Mouse (Mus musculus) E14TG2a.4 (cell line): ENCODE measurements at regions not wholly inside any gene's neighbourhood (a gene's known extent, or its start where the extent isn't known, plus 50 kb on each side); places are given as distances from the start of the nearest gene placed in this dataset.
"Not testable (repeated sequence)": the region's sequence is repeated elsewhere in the genome, so short reads cannot be mapped to it uniquely, and the experiment has no call there.

ENCODE experiments used
- H3K27me3 ChIP-seq: 2 replicates; pipeline ENCODE4 v1.6.1; 2014; ENCODE audit warnings: low read length, control low read depth; ENCODE audit not compliant: insufficient read depth
- H3K36me3 ChIP-seq: 2 replicates; pipeline ENCODE4 v1.6.1; 2014; ENCODE audit warnings: low read length, control low read depth; ENCODE audit not compliant: insufficient read depth
- H3K4me1 ChIP-seq: replicated peaks from 2 replicates; pipeline ENCODE4 v1.6.1; 2014; ENCODE audit warnings: low read depth, low read length, control low read depth
- H3K4me3 ChIP-seq: replicated peaks from 2 replicates; pipeline ENCODE4 v1.5.1; 2014; ENCODE audit warnings: mild to moderate bottlenecking, low read length
- H3K9me3 ChIP-seq: 2 replicates; pipeline ENCODE4 v1.6.1; 2014; ENCODE audit warnings: low read length, control low read depth
- CTCF ChIP-seq: conservative IDR thresholded peaks from 2 replicates; pipeline ENCODE4 v1.5.1; 2014; ENCODE audit warnings: low read length
- NANOG ChIP-seq: IDR thresholded peaks from 2 replicates; pipeline ENCODE4 v1.6.1; 2014; ENCODE audit warnings: borderline replicate concordance, low read length, mixed read lengths
- POU5F1 ChIP-seq: IDR thresholded peaks from 2 replicates; pipeline ENCODE4 v1.6.1; 2014; ENCODE audit warnings: low read length, borderline replicate concordance

GRCm38 (mm10) chr4:53262466-53262865 lies 102.8 kb upstream of the Abca1 start:
- Histone ChIP-seq H3K9me3 (no peaks in the 10 kb centered on the region), H3K4me1 (no peaks in the 10 kb centered on the region; the same call in 1 of the 2 replicates), H3K36me3 (no peaks in the 10 kb centered on the region), H3K4me3 (no peak overlapping the region), H3K27me3 (no peaks in the 10 kb centered on the region; the same call in 1 of the 2 replicates)
- TF ChIP-seq NANOG (no peak), POU5F1 (no peak), CTCF (no peak)

GRCm38 (mm10) chr4:53261556-53262140 lies 102.0 kb upstream of the Abca1 start:
- no peak overlapping the region for H3K4me3 ChIP-seq
- TF ChIP-seq CTCF (no peak), NANOG (no peak), POU5F1 (no peak)
- no peaks in the 10 kb centered on the region for H3K9me3 ChIP-seq
- H3K4me1 ChIP-seq, result no peaks in the 10 kb centered on the region; the same call in 1 of the 2 replicates
- no peaks in the 10 kb centered on the region; the same call in 1 of the 2 replicates for H3K27me3 ChIP-seq
- H3K36me3 ChIP-seq, result no peaks in the 10 kb centered on the region

GRCm38 (mm10) chr4:53258975-53259374 lies 99.3 kb upstream of the Abca1 start:
- no peaks in the 10 kb centered on the region for H3K9me3 ChIP-seq
- H3K4me3 ChIP-seq, result no peak overlapping the region
- H3K27me3 ChIP-seq, result no peaks in the 10 kb centered on the region; the same call in 1 of the 2 replicates
- TF ChIP-seq NANOG, result no peak
- TF ChIP-seq POU5F1, result no peak
- TF ChIP-seq CTCF, result no peak
- no peaks in the 10 kb centered on the region for H3K36me3 ChIP-seq
- peaks cover 3% of the 10 kb centered on the region for H3K4me1 ChIP-seq

- H3K27me3 ChIP-seq, result no peaks in the 10 kb centered on the region; the same call in 1 of the 2 replicates
- no peak for TF ChIP-seq NANOG
- TF ChIP-seq CTCF, result no peak
- TF ChIP-seq POU5F1, result no peak
- no peaks in the 10 kb centered on the region for H3K9me3 ChIP-seq
- peaks cover 8% of the 10 kb centered on the region for H3K4me1 ChIP-seq
- H3K4me3 ChIP-seq, result no peak overlapping the region
- no peaks in the 10 kb centered on the region for H3K36me3 ChIP-seq
Measured at GRCm38 (mm10) chr4:53256996-53257395, 97.3 kb upstream of the Abca1 start.

GRCm38 (mm10) chr4:53254483-53254882 lies 94.8 kb upstream of the Abca1 start:
- H3K4me1 ChIP-seq, result peaks cover 8% of the 10 kb centered on the region
- no peak for TF ChIP-seq CTCF
- no peak for TF ChIP-seq NANOG
- TF ChIP-seq POU5F1, result no peak
- H3K36me3 ChIP-seq, result no peaks in the 10 kb centered on the region
- no peaks in the 10 kb centered on the region for H3K27me3 ChIP-seq
- H3K9me3 ChIP-seq, result no peaks in the 10 kb centered on the region
- no peak overlapping the region for H3K4me3 ChIP-seq

- Histone ChIP-seq H3K9me3 (no peaks in the 10 kb centered on the region), H3K36me3 (no peaks in the 10 kb centered on the region), H3K27me3 (no peaks in the 10 kb centered on the region), H3K4me3 (no peak overlapping the region), H3K4me1 (peaks cover 8% of the 10 kb centered on the region)
- TF ChIP-seq NANOG, result no peak
- no peak for TF ChIP-seq POU5F1
- no peak for TF ChIP-seq CTCF
Measured at GRCm38 (mm10) chr4:53253680-53254079, 94.0 kb upstream of the Abca1 start.

- Histone ChIP-seq H3K9me3 (no peaks in the 10 kb centered on the region), H3K4me1 (peaks cover 8% of the 10 kb centered on the region), H3K4me3 (no peak overlapping the region), H3K36me3 (no peaks in the 10 kb centered on the region), H3K27me3 (no peaks in the 10 kb centered on the region)
- TF ChIP-seq NANOG, result no peak
- no peak for TF ChIP-seq CTCF
- TF ChIP-seq POU5F1, result no peak
Measured at GRCm38 (mm10) chr4:53250325-53250724, 90.6 kb upstream of the Abca1 start.

GRCm38 (mm10) chr4:53246083-53246747 lies 86.5 kb upstream of the Abca1 start:
- H3K4me1 ChIP-seq, result no peaks in the 10 kb centered on the region
- no peaks in the 10 kb centered on the region for H3K36me3 ChIP-seq
- H3K27me3 ChIP-seq, result no peaks in the 10 kb centered on the region
- no peak for TF ChIP-seq NANOG
- no peak for TF ChIP-seq POU5F1
- no peak for TF ChIP-seq CTCF
- no peak overlapping the region for H3K4me3 ChIP-seq
- H3K9me3 ChIP-seq, result no peaks in the 10 kb centered on the region

GRCm38 (mm10) chr4:53245553-53245952 lies 85.9 kb upstream of the Abca1 start:
- TF ChIP-seq CTCF, result no peak
- no peak for TF ChIP-seq POU5F1
- TF ChIP-seq NANOG, result no peak
- no peaks in the 10 kb centered on the region for H3K27me3 ChIP-seq
- no peaks in the 10 kb centered on the region for H3K9me3 ChIP-seq
- no peaks in the 10 kb centered on the region for H3K36me3 ChIP-seq
- H3K4me3 ChIP-seq, result no peak overlapping the region
- H3K4me1 ChIP-seq, result no peaks in the 10 kb centered on the region

GRCm38 (mm10) chr4:53243473-53243872 lies 83.8 kb upstream of the Abca1 start:
- not testable (repeated sequence) for H3K4me1 ChIP-seq, H3K9me3 ChIP-seq, H3K27me3 ChIP-seq, H3K4me3 ChIP-seq, H3K36me3 ChIP-seq
